Mouse (Mus musculus): ENCODE results near the gene Rnasel. TPM values are rescaled to one million over a fixed set of nuclear protein-coding genes. Genes with fewer than 3 reads are reported as not detected.

Gene Rnasel
- 10 to 100 TPM in 3 of 4 experiments, 1 to 10 TPM in 1; 10.0 to 12.9 (median 10.9) TPM for total RNA-seq (2022)

GRCm38 (mm10) chr1:153749211-153749801, at the start of gene Rnasel:
Rnasel (plus strand) TSS chr1:153749426.
- DNase-seq (ENCODE audit: low spot score in 2 of 2) = no peak

- DNase-seq (ENCODE audit: low spot score in 2 of 2) = no peak
Measured at GRCm38 (mm10) chr1:153700448-153701063, 48.7 kb upstream of the Rnasel start.

- no peak for DNase-seq (ENCODE audit: low spot score in 2 of 2)
Measured at GRCm38 (mm10) chr1:153701461-153701860, 47.8 kb upstream of the Rnasel start.

- DNase-seq (ENCODE audit: low spot score in 2 of 2) = no peak
Measured at GRCm38 (mm10) chr1:153702166-153702852, 46.9 kb upstream of the Rnasel start.

- DNase-seq (ENCODE audit: low spot score in 2 of 2) = no peak
Measured at GRCm38 (mm10) chr1:153702853-153703410, 46.3 kb upstream of the Rnasel start.

GRCm38 (mm10) chr1:153703445-153703991, 45.7 kb upstream of the Rnasel start:
- peak in 1 of 2 experiments; percentile 38 for DNase-seq (ENCODE audit: low spot score in 2 of 2)

GRCm38 (mm10) chr1:153704174-153704573, 45.1 kb upstream of the Rnasel start:
- no peak for DNase-seq (ENCODE audit: low spot score in 2 of 2)

GRCm38 (mm10) chr1:153704996-153705395, 44.2 kb upstream of the Rnasel start:
- no peak for DNase-seq (ENCODE audit: low spot score in 2 of 2)

GRCm38 (mm10) chr1:153708626-153709025, 40.6 kb upstream of the Rnasel start:
- no peak for DNase-seq (ENCODE audit: low spot score in 2 of 2)

- no peak for DNase-seq (ENCODE audit: low spot score in 2 of 2)
Measured at GRCm38 (mm10) chr1:153709451-153709850, 39.8 kb upstream of the Rnasel start.

- no peak for DNase-seq (ENCODE audit: low spot score in 2 of 2)
Measured at GRCm38 (mm10) chr1:153711544-153712262, 37.5 kb upstream of the Rnasel start.

- DNase-seq (ENCODE audit: low spot score in 2 of 2) = no peak
Measured at GRCm38 (mm10) chr1:153712633-153713032, 36.6 kb upstream of the Rnasel start.

- no peak for DNase-seq (ENCODE audit: low spot score in 2 of 2)
Measured at GRCm38 (mm10) chr1:153717990-153718389, 31.2 kb upstream of the Rnasel start.

- DNase-seq (ENCODE audit: low spot score in 2 of 2) = no peak
Measured at GRCm38 (mm10) chr1:153720935-153721334, 28.3 kb upstream of the Rnasel start.

- DNase-seq (ENCODE audit: low spot score in 2 of 2) = no peak
Measured at GRCm38 (mm10) chr1:153721565-153722310, 27.5 kb upstream of the Rnasel start.

- no peak for DNase-seq (ENCODE audit: low spot score in 2 of 2)
Measured at GRCm38 (mm10) chr1:153723426-153723825, 25.8 kb upstream of the Rnasel start.

- DNase-seq (ENCODE audit: low spot score in 2 of 2) = no peak
Measured at GRCm38 (mm10) chr1:153726636-153727035, 22.6 kb upstream of the Rnasel start.

- no peak for DNase-seq (ENCODE audit: low spot score in 2 of 2)
Measured at GRCm38 (mm10) chr1:153729806-153730205, 19.4 kb upstream of the Rnasel start.

- DNase-seq (ENCODE audit: low spot score in 2 of 2) = no peak
Measured at GRCm38 (mm10) chr1:153730671-153731070, 18.6 kb upstream of the Rnasel start.

- DNase-seq (ENCODE audit: low spot score in 2 of 2) = no peak
Measured at GRCm38 (mm10) chr1:153733181-153733580, 16.0 kb upstream of the Rnasel start.

- DNase-seq (ENCODE audit: low spot score in 2 of 2) = no peak
Measured at GRCm38 (mm10) chr1:153734866-153735265, 14.4 kb upstream of the Rnasel start.

Data from left cerebral cortex, adult 8-10 months (tissue).